Mouse (Mus musculus) lung, adult 2 months (tissue): ENCODE results near the gene Trnau1ap.
A peak's percentile ranks its signal among the peaks of the same experiment; 100 is the strongest.

Source experiments
- CTCF ChIP-seq: fragments of 200-500 bp; IDR thresholded peaks from 2 replicates; pipeline ENCODE4 v1.5.1; 2011; ENCODE audit warnings: mild to moderate bottlenecking, low read length, control low read depth; ENCODE audit not compliant: insufficient read depth
- POLR2A ChIP-seq: fragments of 200-500 bp; IDR thresholded peaks from 2 replicates; pipeline ENCODE4 v1.6.1; 2011; ENCODE audit warnings: low read depth, mild to moderate bottlenecking, control low read depth, low read length, borderline replicate concordance; ENCODE audit errors: extremely low read depth

GRCm38 (mm10) chr4:132291624-132292335 lies 37.6 kb downstream of the Trnau1ap start:
- TF ChIP-seq CTCF = peak; percentile 17; the same call in 1 of the 2 replicates
- TF ChIP-seq POLR2A = no peak
